Mouse (Mus musculus): ENCODE results near the gene Pik3r5. TPM values are rescaled to one million over a fixed set of nuclear protein-coding genes. Genes with fewer than 3 reads are reported as not detected.

The Pik3r5 gene
- total and polyA plus RNA-seq, 2 experiments, result 0.28 to 0.77 TPM

DNA sequence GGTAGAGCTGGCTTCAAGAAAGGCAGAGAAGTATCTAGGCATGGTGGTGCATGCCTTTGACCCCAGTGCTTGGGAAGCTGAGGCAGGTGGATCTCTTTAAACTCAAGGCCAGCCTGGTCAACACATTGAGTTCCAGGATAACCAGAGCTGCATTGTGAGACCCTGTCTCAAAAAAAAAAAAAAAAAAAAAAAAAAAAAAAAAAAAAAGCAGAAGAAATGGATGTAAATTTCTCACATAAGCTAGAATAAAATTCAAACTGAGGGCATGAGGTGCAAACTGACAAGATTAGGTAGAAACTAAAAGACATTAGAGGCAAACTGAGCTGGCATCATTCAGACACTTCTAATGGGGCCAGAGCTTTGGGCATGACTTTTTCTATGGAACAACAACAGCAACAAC lies 50.1 kb downstream of the Pik3r5 start:
- Histone ChIP-seq H3K36me3 (ENCODE audit: control insufficient read depth, insufficient read depth, low read length) (no peaks in the 10 kb centered on the region), H3K9ac (ENCODE audit: low read depth, low read length) (no peak overlapping the region), H3K27ac (replicated peaks; ENCODE audit: insufficient read depth, low read depth, low read length) (no peak overlapping the region), H3K27me3 (ENCODE audit: control insufficient read depth, insufficient read depth, low read length) (no peaks in the 10 kb centered on the region), H3K4me1 (ENCODE audit: control insufficient read depth, insufficient read depth, low read length) (no peaks in the 10 kb centered on the region), H3K4me3 (ENCODE audit: insufficient read depth, low read depth, low read length) (no peak overlapping the region), H3K79me2 (ENCODE audit: control insufficient read depth, insufficient read depth, low read length) (no peaks in the 10 kb centered on the region)
- no peak for DNase-seq (ENCODE audit: extremely low read depth, low read depth, low spot score)
- TF ChIP-seq POLR2A (IDR thresholded peaks at IDR 0.05; ENCODE audit: extremely low read depth, insufficient read depth, low read length) (no peak), CTCF (IDR thresholded peaks at IDR 0.05; ENCODE audit: low read depth, low read length) (no peak)

DNA sequence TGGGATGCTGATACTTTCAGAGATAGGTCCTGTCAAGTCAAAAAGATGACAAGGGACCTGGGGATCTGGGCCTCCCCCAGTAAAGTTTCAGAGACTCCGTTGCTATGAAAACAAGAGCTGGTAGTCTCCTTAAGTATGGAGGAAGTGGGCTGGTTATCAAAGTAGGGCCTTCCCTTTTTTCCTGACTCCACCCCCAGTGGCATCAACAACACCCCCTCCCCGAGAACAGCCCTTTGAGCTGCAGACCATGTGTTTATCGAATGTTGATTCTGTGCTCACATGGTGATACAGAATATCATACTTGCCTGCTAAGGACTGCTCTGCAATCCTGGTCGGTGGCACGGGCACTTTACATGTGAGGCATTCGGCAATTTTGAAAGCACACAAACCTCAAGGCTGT lies 51.3 kb downstream of the Pik3r5 start:
- H3K4me1 ChIP-seq (ENCODE audit: control insufficient read depth, insufficient read depth, low read length), result no peaks in the 10 kb centered on the region
- H3K27me3 ChIP-seq (ENCODE audit: control insufficient read depth, insufficient read depth, low read length), result no peaks in the 10 kb centered on the region
- DNase-seq (ENCODE audit: extremely low read depth, low read depth, low spot score), result no peak
- no peak overlapping the region for H3K9ac ChIP-seq (ENCODE audit: low read depth, low read length)
- TF ChIP-seq POLR2A (IDR thresholded peaks at IDR 0.05; ENCODE audit: extremely low read depth, insufficient read depth, low read length), result no peak
- TF ChIP-seq CTCF (IDR thresholded peaks at IDR 0.05; ENCODE audit: low read depth, low read length), result no peak
- WGBS, result 62% methylated on average over 6 of the region's 6 CpGs
- H3K27ac ChIP-seq (replicated peaks; ENCODE audit: insufficient read depth, low read depth, low read length), result no peak overlapping the region
- H3K36me3 ChIP-seq (ENCODE audit: control insufficient read depth, insufficient read depth, low read length), result no peaks in the 10 kb centered on the region
- H3K79me2 ChIP-seq (ENCODE audit: control insufficient read depth, insufficient read depth, low read length), result no peaks in the 10 kb centered on the region
- no peak overlapping the region for H3K4me3 ChIP-seq (ENCODE audit: insufficient read depth, low read depth, low read length)

DNA sequence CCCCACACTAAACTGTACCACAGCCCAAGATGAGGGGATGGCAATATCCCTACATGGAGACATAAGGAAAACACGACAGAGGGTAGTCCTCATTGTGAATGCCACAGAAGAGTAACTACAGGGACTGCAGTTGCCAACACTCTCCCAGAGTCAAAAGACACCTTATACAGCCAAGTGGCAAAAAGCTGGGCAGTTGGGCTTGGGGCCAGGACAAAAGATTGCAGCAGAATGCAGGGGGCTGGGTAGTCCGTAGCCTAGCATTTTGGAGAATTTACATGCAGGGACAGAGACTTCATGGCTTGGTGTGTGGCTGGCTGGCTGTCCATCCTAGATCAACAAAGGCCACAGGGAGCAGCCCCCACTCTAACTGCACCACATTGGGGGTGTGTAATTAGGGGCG lies 52.5 kb downstream of the Pik3r5 start:
- no peaks in the 10 kb centered on the region for H3K27me3 ChIP-seq (ENCODE audit: control insufficient read depth, insufficient read depth, low read length)
- H3K9ac ChIP-seq (ENCODE audit: low read depth, low read length), result no peak overlapping the region
- no peaks in the 10 kb centered on the region for H3K4me1 ChIP-seq (ENCODE audit: control insufficient read depth, insufficient read depth, low read length)
- WGBS, result 84% methylated on average over 3 of the region's 3 CpGs
- no peak for DNase-seq (ENCODE audit: extremely low read depth, low read depth, low spot score)
- TF ChIP-seq CTCF (IDR thresholded peaks at IDR 0.05; ENCODE audit: low read depth, low read length), result no peak
- no peak for TF ChIP-seq POLR2A (IDR thresholded peaks at IDR 0.05; ENCODE audit: extremely low read depth, insufficient read depth, low read length)
- H3K79me2 ChIP-seq (ENCODE audit: control insufficient read depth, insufficient read depth, low read length), result no peaks in the 10 kb centered on the region
- H3K27ac ChIP-seq (replicated peaks; ENCODE audit: insufficient read depth, low read depth, low read length), result no peak overlapping the region
- H3K4me3 ChIP-seq (ENCODE audit: insufficient read depth, low read depth, low read length), result no peak overlapping the region
- H3K36me3 ChIP-seq (ENCODE audit: control insufficient read depth, insufficient read depth, low read length), result no peaks in the 10 kb centered on the region

DNA sequence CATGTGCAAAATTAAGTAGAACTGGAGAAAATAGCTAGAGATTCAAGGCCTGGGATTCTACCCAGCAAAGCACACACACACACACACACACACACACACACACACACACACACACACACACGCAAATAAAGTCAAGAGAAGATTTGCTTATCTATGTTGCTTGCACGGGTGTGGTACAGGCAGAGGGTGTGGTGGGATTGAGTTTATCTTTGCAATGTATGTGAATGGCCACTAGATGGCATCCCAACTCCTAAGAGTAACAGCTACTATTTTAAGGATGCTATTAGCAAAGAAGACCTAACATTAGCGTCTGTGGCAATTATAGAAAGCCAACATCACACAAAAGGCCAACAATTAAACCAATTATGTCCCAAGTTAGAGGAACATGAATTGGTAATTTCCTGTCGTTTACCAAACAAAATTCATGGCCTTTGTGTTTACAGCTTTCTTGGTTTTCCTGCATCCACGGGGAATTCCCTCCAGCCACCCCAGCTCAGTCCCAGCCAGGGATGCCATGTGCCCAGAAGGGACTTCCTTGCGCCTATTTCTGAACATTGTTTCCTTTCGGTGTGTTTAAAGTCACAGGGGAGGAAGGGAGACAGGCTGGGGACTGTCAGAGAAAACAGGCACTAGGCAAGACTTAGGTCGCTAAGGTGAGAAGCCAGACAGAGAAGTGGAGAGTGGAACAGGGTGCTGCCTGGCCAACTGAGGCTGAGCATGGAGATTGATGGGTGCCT lies 53.5 kb downstream of the Pik3r5 start:
- Histone ChIP-seq H3K27ac (replicated peaks; ENCODE audit: insufficient read depth, low read depth, low read length) (no peak overlapping the region), H3K79me2 (ENCODE audit: control insufficient read depth, insufficient read depth, low read length) (no peaks in the 10 kb centered on the region), H3K4me3 (ENCODE audit: insufficient read depth, low read depth, low read length) (no peak overlapping the region), H3K36me3 (ENCODE audit: control insufficient read depth, insufficient read depth, low read length) (no peaks in the 10 kb centered on the region), H3K27me3 (ENCODE audit: control insufficient read depth, insufficient read depth, low read length) (no peaks in the 10 kb centered on the region), H3K4me1 (ENCODE audit: control insufficient read depth, insufficient read depth, low read length) (no peaks in the 10 kb centered on the region), H3K9ac (ENCODE audit: low read depth, low read length) (no peak overlapping the region)
- DNase-seq (ENCODE audit: extremely low read depth, low read depth, low spot score), result peak; percentile 36
- TF ChIP-seq POLR2A (IDR thresholded peaks at IDR 0.05; ENCODE audit: extremely low read depth, insufficient read depth, low read length) (no peak), CTCF (IDR thresholded peaks at IDR 0.05; ENCODE audit: low read depth, low read length) (peak; percentile 66)
- 28% methylated on average over 8 of the region's 8 CpGs for WGBS

DNA sequence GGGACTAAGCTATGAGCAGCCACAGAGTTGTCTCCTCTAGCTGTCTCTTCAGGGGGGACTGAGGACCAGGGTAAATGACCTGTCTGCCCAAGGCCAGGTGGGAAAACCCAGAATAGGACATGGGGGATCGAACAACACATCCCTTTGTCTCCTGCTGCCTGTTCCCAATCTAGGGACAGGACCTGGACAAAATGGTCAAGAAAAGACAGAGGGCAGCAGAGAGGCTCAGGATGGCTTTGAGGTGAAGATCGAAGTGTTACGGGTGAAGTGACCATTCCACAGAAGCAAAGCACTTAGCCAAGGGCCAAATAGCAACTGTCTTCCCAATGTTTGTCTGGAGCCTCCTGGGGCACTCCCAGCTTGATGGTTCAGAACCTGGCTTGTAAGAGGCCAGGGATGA lies 54.2 kb downstream of the Pik3r5 start:
- no peak overlapping the region for H3K27ac ChIP-seq (replicated peaks; ENCODE audit: insufficient read depth, low read depth, low read length)
- H3K4me1 ChIP-seq (ENCODE audit: control insufficient read depth, insufficient read depth, low read length), result no peaks in the 10 kb centered on the region
- H3K36me3 ChIP-seq (ENCODE audit: control insufficient read depth, insufficient read depth, low read length), result no peaks in the 10 kb centered on the region
- H3K9ac ChIP-seq (ENCODE audit: low read depth, low read length), result no peak overlapping the region
- no peak for DNase-seq (ENCODE audit: extremely low read depth, low read depth, low spot score)
- H3K4me3 ChIP-seq (ENCODE audit: insufficient read depth, low read depth, low read length), result no peak overlapping the region
- H3K27me3 ChIP-seq (ENCODE audit: control insufficient read depth, insufficient read depth, low read length), result no peaks in the 10 kb centered on the region
- no peak for TF ChIP-seq POLR2A (IDR thresholded peaks at IDR 0.05; ENCODE audit: extremely low read depth, insufficient read depth, low read length)
- no peak for TF ChIP-seq CTCF (IDR thresholded peaks at IDR 0.05; ENCODE audit: low read depth, low read length)
- no peaks in the 10 kb centered on the region for H3K79me2 ChIP-seq (ENCODE audit: control insufficient read depth, insufficient read depth, low read length)
- WGBS, result 93% methylated on average over 3 of the region's 3 CpGs

DNA sequence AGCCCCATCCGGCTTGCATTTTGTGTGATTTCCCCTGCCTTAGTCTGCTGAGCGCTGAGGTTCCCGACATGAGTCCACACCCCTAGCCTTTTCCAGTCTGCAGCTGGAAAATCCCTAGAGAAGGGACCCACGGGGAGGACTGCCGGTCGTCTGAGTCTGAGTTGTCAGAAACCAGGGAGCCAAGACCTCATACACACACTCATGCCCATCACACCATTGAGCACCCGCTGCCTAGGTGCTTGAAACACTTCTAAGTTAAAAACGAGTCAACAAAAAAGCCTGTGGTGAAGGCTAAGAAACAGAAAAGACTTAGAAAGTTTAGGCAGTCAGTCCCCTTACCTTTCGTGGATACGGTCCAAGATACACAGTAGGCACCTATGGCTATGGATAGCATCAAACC lies 55.8 kb downstream of the Pik3r5 start:
- H3K4me1 ChIP-seq (ENCODE audit: control insufficient read depth, insufficient read depth, low read length), result no peaks in the 10 kb centered on the region
- H3K36me3 ChIP-seq (ENCODE audit: control insufficient read depth, insufficient read depth, low read length), result no peaks in the 10 kb centered on the region
- no peaks in the 10 kb centered on the region for H3K27me3 ChIP-seq (ENCODE audit: control insufficient read depth, insufficient read depth, low read length)
- H3K9ac ChIP-seq (ENCODE audit: low read depth, low read length), result no peak overlapping the region
- no peak overlapping the region for H3K27ac ChIP-seq (replicated peaks; ENCODE audit: insufficient read depth, low read depth, low read length)
- no peak overlapping the region for H3K4me3 ChIP-seq (ENCODE audit: insufficient read depth, low read depth, low read length)
- H3K79me2 ChIP-seq (ENCODE audit: control insufficient read depth, insufficient read depth, low read length), result no peaks in the 10 kb centered on the region
- no peak for DNase-seq (ENCODE audit: extremely low read depth, low read depth, low spot score)
- 90% methylated on average over 10 of the region's 10 CpGs for WGBS
- TF ChIP-seq POLR2A (IDR thresholded peaks at IDR 0.05; ENCODE audit: extremely low read depth, insufficient read depth, low read length) (no peak), CTCF (IDR thresholded peaks at IDR 0.05; ENCODE audit: low read depth, low read length) (no peak)
